Mouse (Mus musculus): ENCODE results near the gene Tmem59l.

DNA sequence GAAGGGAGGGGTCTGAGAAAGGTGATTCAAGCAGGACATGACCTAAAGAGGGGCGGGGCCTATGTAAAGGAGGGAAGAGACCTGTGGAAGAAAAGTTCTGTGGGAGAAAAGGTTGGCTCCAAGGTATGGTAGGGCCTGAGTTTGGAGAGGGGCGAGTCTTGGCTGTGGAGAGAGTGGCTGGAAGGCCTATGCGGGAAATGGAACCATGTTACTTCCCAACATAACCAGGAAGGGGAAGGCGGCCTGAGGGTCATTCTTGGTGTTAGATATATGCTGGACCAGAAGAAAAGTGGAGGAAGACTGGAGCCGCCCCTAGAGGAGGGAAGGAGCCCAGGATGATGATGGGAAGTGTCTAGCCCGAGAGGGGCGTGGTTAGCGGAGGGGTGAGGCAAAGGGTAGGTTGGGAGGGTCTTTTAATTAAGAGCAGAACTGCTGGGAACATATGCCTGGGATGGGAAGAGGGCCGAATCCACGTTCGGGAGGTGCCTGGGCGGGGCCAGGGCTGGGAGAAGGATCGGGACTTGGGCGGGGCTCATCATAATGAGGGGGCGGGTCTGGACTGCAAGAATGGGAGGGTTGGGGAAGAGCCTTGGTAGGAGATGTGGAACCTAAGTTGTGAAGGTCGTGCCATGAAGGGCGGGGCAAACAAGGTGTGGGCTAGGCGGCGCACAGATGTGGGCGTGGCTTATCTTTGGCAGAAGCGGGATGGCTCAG is 9.7 kb downstream of the Tmem59l start:
- TF ChIP-seq CTCF (IDR thresholded peaks at IDR 0.05; ENCODE audit: low read depth, low read length) (no peak), POLR2A (IDR thresholded peaks at IDR 0.05; ENCODE audit: borderline replicate concordance, low read depth, low read length) (no peak)

Data from bone marrow macrophage, adult 2 months (primary cell).